Mouse (Mus musculus): ENCODE data around the gene Tex10.

- TF ChIP-seq POLR2A (IDR thresholded peaks at IDR 0.05; ENCODE audit: low read depth, low read length) (no peak), CTCF (IDR thresholded peaks at IDR 0.05; ENCODE audit: extremely low read depth, insufficient read length, insufficient replicate concordance, low read depth, low read length) (no peak)
Measured at GRCm38 (mm10) chr4:48428054-48428453, 45.2 kb downstream of the Tex10 start.
